Mouse (Mus musculus) forebrain, embryonic 12.5 days (tissue): ENCODE results near the gene AI467606. TPM values are rescaled to one million over a fixed set of nuclear protein-coding genes. Genes with fewer than 3 reads are reported as not detected.
A peak's percentile ranks its signal among the peaks of the same experiment; 100 is the strongest.
"Not testable (repeated sequence)": the region's sequence is repeated elsewhere in the genome, so short reads cannot be mapped to it uniquely, and the experiment has no call there.

Experiments
- ATAC-seq: fragments of 200-750 bp; cut with Nextera tagmentation; 2 replicates; pipeline ENCODE4 v1.8.0; 2017; ENCODE audit warnings: moderate TSS enrichment; ENCODE audit not compliant: low FRiP score
- H3K27ac ChIP-seq: fragments of 300-500 bp; sonication (generic); 2 replicates; pipeline ENCODE4 v1.5.1; 2016; ENCODE audit warnings: mild to moderate bottlenecking
- H3K27me3 ChIP-seq: fragments of 300-500 bp; sonication (generic); 2 replicates; pipeline ENCODE4 v1.6.1; 2016; ENCODE audit warnings: mild to moderate bottlenecking
- H3K36me3 ChIP-seq: fragments of 300-500 bp; sonication (generic); replicated peaks from 2 replicates; pipeline ENCODE4 v1.6.1; 2016; ENCODE audit warnings: mild to moderate bottlenecking
- H3K4me1 ChIP-seq: fragments of 300-500 bp; sonication (generic); 2 replicates; pipeline ENCODE4 v1.6.1; 2016
- H3K4me2 ChIP-seq: fragments of 300-500 bp; sonication (generic); 2 replicates; pipeline ENCODE4 v1.6.1; 2016; ENCODE audit warnings: mild to moderate bottlenecking, moderate library complexity
- H3K4me3 ChIP-seq: fragments of 300-500 bp; sonication (generic); replicated peaks from 2 replicates; pipeline ENCODE4 v1.5.1; 2016; ENCODE audit warnings: mild to moderate bottlenecking
- H3K9ac ChIP-seq: fragments of 300-500 bp; sonication (generic); 2 replicates; pipeline ENCODE4 v1.6.1; 2016; ENCODE audit warnings: mild to moderate bottlenecking
- H3K9me3 ChIP-seq: fragments of 300-500 bp; sonication (generic); 2 replicates; pipeline ENCODE4 v1.6.1; 2016
- WGBS: fragments of 180-500 bp; shearing (Covaris S2); methylation state at CpG from one replicate; pipeline ENCODE4 v1.1.7; 2016; 5-methylcytosine and 5-hydroxymethylcytosine counted together
- polyA plus RNA-seq: library from polyadenylated mRNA; unstranded; fragments of >200 nt; fragmentation: Nextera tagmentation; extraction: Ambion mirVana; gene quantifications from 2 replicates; pipeline ENCODE4 v1.2.1, GENCODE M21; 2016

The AI467606 gene
- polyA plus RNA-seq, 1 experiment from 2014 or later, result 0.91 TPM

DNA sequence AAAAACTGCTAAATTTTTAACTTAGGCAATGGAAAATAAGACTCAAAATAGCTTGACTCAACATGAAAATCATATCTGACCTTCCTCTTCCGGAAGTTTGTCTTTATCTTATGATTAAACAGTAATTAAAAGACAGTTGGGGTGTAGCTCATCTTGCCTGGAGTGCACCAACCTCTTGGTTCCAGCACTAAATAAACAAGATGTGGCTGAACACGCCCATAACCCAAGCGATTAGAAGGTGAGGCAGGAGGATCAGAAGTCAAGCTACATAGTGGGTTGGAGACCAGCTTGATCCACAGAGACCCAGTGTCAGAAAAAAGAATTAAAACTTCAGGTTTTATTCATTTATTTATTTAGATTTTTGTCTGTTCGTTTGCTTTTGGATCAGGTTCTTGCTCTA lies 7.5 kb upstream of the AI467606 start:
- no peak overlapping the region for H3K4me3 ChIP-seq
- WGBS, result 90% methylated on average over 4 of the region's 4 CpGs

DNA sequence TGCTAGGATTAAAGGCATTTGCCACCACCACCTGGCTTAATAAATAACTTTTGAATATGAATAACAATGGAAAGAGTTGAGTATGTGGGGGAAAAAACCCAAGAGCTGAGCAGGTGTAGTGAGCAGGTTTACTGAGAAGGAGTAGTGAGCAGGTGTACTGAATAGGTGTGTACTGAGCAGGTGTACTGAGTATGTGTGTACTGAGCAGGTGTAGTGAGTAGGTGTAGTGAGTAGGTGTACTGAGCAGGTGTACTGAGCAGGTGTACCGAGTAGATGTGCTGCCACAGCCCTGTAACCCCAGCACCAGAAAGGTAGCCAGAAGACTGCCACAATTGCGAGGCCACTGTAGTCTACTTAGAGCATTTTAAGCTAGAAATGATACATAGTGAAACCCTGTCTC lies 6.4 kb upstream of the AI467606 start:
- Histone ChIP-seq H3K27me3 (no peaks in the 10 kb centered on the region), H3K4me1 (peaks cover 9% of the 10 kb centered on the region), H3K9me3 (no peaks in the 10 kb centered on the region), H3K27ac (no peak overlapping the region), H3K4me2 (no peak overlapping the region), H3K9ac (no peak overlapping the region), H3K36me3 (no peaks in the 10 kb centered on the region), H3K4me3 (no peak overlapping the region)
- no peak for ATAC-seq
- 88% methylated on average over 2 of the region's 2 CpGs for WGBS

More for the DNA sequence above, 7.5 kb upstream of the AI467606 start:
- Histone ChIP-seq H3K9me3 (no peaks in the 10 kb centered on the region), H3K27ac (no peak overlapping the region), H3K4me1 (no peaks in the 10 kb centered on the region; the same call in 1 of the 2 replicates), H3K36me3 (no peaks in the 10 kb centered on the region), H3K27me3 (no peaks in the 10 kb centered on the region), H3K4me2 (no peak overlapping the region), H3K9ac (no peak overlapping the region)
- no peak for ATAC-seq

DNA sequence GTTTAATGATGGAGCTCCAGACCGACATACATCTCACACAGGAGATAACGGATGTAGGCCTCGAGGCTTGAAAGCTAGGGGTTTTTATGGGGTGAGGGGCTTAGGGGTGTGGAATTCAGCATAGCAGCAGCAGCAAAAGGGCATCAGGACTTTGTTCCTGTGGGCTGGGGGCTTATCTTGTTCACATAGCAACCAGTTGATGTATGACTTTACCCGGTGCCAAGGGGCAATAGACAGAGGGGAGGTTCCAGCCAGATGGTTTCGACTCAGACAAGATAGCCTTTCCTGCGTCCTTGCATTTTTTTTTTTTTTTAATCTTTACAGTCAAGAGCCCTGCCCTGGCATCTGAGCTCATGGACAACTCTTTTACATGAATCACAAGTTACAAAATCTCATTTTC lies 5.4 kb upstream of the AI467606 start:
- H3K27ac ChIP-seq, H3K9ac ChIP-seq, H3K4me2 ChIP-seq, ATAC-seq, H3K27me3 ChIP-seq, H3K9me3 ChIP-seq, H3K4me3 ChIP-seq, H3K4me1 ChIP-seq, H3K36me3 ChIP-seq: not testable (repeated sequence)
- WGBS, result 87% methylated on average over 6 of the region's 6 CpGs

DNA sequence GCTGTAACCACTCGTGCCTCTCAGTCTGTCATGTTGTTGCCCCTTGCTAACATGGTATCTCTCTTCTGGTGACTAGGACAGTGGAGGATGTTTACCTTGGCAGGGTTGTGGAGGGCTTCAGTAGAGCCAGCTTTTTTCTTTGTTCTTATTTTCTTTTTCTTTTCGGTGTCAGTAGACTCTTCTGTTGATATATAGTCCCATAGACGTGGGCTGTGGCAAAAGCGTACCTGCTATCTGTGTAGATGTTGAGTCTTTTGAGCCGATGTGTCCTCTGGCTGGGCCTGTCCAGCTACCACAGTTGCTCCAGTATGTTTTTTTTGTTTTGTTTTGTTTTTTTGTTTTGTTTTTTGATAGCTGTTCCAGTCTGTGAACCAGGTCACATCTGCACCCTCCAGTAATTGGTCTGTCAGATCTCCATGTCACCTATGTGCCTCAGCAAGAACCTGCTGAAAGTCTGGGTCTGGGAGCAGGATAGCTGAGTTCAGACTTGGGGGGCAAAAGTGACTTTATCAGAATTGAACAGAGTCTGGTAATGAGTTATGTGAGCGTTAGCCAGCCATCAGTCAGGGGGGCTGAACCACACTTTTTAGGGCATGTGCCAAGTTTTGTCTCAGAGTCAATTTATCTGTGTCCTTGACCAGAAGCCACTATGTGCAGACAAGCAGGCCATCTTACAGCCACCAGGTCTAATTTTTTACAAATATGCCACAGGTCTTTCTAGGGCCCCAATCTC lies 3.7 kb upstream of the AI467606 start, which contains the start of gene Zg16:
TSS of gene Zg16 (minus strand) at position 51 of the 733 bp plus-strand sequence.
- not testable (repeated sequence) for ATAC-seq, H3K27ac ChIP-seq, H3K9ac ChIP-seq, H3K4me3 ChIP-seq, H3K27me3 ChIP-seq, H3K36me3 ChIP-seq, H3K4me1 ChIP-seq, H3K4me2 ChIP-seq, H3K9me3 ChIP-seq
- WGBS, result 88% methylated on average over 6 of the region's 6 CpGs

DNA sequence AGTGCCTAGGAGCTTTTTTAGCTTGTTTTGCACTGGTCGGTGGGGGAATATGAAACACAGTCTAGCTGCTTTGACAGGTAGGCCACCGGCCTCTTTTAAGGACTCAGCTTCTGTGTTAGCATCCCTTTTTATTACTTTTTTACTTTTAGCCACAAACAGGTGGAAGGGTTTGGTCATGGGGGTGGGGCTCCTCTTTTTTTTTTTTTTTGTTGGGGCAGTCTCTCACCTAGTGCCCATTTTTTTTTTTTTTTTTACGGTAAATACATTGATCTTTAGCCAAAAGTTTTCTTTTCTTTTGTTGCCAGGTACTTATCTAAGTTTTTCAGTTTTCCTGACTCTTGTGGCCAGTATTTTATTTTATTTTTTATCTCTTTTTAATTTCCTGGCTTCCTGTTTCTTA lies 3.1 kb upstream of the AI467606 start:
- H3K9me3 ChIP-seq, result no peaks in the 10 kb centered on the region
- 89% methylated on average over 3 of the region's 3 CpGs for WGBS
- no peak overlapping the region for H3K4me3 ChIP-seq
- H3K4me2 ChIP-seq, result no peak overlapping the region
- no peaks in the 10 kb centered on the region for H3K27me3 ChIP-seq
- no peak for ATAC-seq
- no peak overlapping the region for H3K27ac ChIP-seq
- H3K9ac ChIP-seq, result no peak overlapping the region
- no peaks in the 10 kb centered on the region for H3K36me3 ChIP-seq
- peaks cover 9% of the 10 kb centered on the region for H3K4me1 ChIP-seq

DNA sequence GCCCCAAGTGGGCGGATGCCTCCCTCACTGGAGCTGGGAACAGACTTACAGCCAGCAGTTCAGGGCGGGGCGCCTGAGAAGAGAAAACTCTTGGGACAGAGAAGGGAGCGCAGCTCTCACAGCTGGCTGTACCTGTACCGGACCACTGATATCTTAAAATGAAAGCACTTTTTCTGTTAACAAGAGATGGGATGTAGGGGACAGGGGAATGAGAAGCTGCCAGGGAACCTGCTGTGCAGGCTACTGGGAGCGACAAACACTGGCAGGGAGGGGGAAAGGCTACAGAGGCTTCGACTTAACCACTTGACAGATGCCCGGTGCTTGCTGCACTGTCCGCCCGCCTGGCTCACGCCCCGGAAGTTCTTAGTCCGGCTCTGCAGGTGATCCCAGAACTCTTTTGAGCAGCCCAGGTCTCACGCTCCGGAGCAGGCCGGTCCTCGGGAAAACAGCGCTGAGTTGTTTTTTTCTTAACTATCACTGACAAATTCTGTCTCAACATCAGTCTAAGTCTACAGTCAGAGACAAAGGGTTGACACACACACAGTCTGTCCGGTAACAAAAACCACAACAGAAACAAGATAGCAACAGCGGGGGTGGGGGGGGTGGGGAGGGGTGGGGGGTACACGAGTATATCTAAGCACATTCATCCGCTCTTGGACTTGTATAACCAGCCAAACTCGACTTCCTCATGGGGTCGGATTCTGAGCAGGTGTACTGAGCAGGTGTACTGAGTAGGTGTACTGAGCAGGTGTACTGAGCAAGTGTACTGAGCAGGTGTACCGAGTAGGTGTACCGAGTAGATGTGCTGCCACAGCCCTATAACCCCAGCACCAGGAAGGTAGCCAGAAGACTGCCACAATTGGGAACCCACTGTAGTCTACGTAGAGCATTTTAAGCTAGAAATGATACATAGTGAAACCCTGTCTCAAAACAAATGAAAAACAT lies 2.0 kb upstream of the AI467606 start:
- no peaks in the 10 kb centered on the region for H3K9me3 ChIP-seq
- H3K36me3 ChIP-seq, result no peaks in the 10 kb centered on the region
- H3K4me1 ChIP-seq, result peaks cover 9% of the 10 kb centered on the region
- no peaks in the 10 kb centered on the region for H3K27me3 ChIP-seq
- 0 out of 2 replicates have a peak overlapping the region, but pooled peaks have one; percentile 6 for H3K4me3 ChIP-seq
- WGBS, result 24% methylated on average over 27 of the region's 27 CpGs
- no peak overlapping the region for H3K27ac ChIP-seq
- H3K9ac ChIP-seq, result 0 out of 2 replicates have a peak overlapping the region, but pooled peaks have one; percentile 39
- H3K4me2 ChIP-seq, result peak overlapping the region; percentile 41
- no peak for ATAC-seq

GRCm38 (mm10) chr7:127090154-127091113 lies 725 bp upstream of the AI467606 start:
- no peaks in the 10 kb centered on the region for H3K36me3 ChIP-seq
- peaks cover 9% of the 10 kb centered on the region for H3K4me1 ChIP-seq
- no peak overlapping the region for H3K27ac ChIP-seq
- H3K9ac ChIP-seq, result no peak overlapping the region
- H3K27me3 ChIP-seq, result no peaks in the 10 kb centered on the region
- no peak overlapping the region for H3K4me2 ChIP-seq
- H3K4me3 ChIP-seq, result no peak overlapping the region
- 84% methylated on average over 20 of the region's 20 CpGs for WGBS
- no peaks in the 10 kb centered on the region for H3K9me3 ChIP-seq
- no peak for ATAC-seq

DNA sequence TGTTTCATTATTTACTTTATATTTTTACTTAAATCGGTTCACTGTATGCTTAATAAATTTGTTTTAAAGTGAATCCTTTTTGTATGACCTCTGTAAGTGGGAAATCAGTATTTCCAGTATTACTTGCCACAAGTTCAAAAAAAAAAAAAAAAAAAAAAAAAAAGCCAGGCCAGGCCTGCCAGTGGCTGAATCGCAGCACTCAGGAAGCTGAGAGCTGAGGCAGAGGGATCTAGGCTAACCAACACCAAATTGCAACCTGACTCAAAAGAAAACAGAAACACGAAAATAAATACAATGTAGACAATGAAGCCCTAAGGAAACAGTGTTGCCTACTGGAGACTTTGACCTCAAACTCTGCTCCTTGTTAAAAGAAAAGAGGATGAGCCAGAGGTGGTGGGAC lies 2.8 kb downstream of the AI467606 start:
- H3K9ac ChIP-seq, result no peak overlapping the region

GRCm38 (mm10) chr7:127096456-127096855 lies 5.3 kb downstream of the AI467606 start:
- no peak overlapping the region for H3K27ac ChIP-seq
- H3K9me3 ChIP-seq, result no peaks in the 10 kb centered on the region
- H3K4me1 ChIP-seq, result no peaks in the 10 kb centered on the region
- H3K4me2 ChIP-seq, result no peak overlapping the region
- no peak overlapping the region for H3K4me3 ChIP-seq
- no peaks in the 10 kb centered on the region for H3K27me3 ChIP-seq
- ATAC-seq, result no peak
- no peaks in the 10 kb centered on the region for H3K36me3 ChIP-seq
- WGBS, result 78% methylated on average over 7 of the region's 7 CpGs
- H3K9ac ChIP-seq, result no peak overlapping the region

More for the DNA sequence above, 2.8 kb downstream of the AI467606 start:
- H3K4me2 ChIP-seq, result no peak overlapping the region
- H3K9me3 ChIP-seq, result no peaks in the 10 kb centered on the region
- H3K4me3 ChIP-seq, result no peak overlapping the region
- no peaks in the 10 kb centered on the region for H3K36me3 ChIP-seq
- no peak for ATAC-seq
- H3K27ac ChIP-seq, result no peak overlapping the region
- peaks cover 7% of the 10 kb centered on the region for H3K4me1 ChIP-seq
- 82% methylated on average over 3 of the region's 3 CpGs for WGBS
- no peaks in the 10 kb centered on the region for H3K27me3 ChIP-seq

DNA sequence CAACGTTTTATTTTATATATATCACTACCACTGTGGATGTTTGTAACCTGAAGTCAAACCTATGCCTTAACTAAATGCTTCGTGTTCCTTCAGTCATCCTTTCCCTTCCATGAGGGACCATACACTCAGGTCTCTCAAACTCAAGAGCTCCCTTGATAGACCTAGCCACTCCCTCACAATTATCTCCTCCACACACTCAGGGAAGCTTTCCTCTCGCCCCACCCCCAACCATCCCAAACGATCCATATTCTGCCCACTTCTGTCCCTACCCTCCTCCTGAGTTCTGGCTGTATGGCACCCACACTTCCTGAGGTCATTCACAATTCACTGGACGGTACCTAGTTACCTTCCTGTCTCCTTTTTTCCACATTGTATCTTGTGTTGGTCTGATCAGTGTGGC lies 7.4 kb downstream of the AI467606 start:
- Histone ChIP-seq H3K4me3 (no peak overlapping the region), H3K9ac (no peak overlapping the region), H3K4me1 (no peaks in the 10 kb centered on the region), H3K27ac (no peak overlapping the region), H3K9me3 (no peaks in the 10 kb centered on the region), H3K36me3 (no peaks in the 10 kb centered on the region), H3K27me3 (no peaks in the 10 kb centered on the region), H3K4me2 (no peak overlapping the region)
- 86% methylated on average over 5 of the region's 5 CpGs for WGBS
- no peak for ATAC-seq

GRCm38 (mm10) chr7:127098950-127099349 lies 7.8 kb downstream of the AI467606 start:
- H3K4me3 ChIP-seq, result no peak overlapping the region
- WGBS, result 88% methylated on average over 4 of the region's 4 CpGs
- ATAC-seq, result no peak
- H3K36me3 ChIP-seq, result no peaks in the 10 kb centered on the region
- H3K4me2 ChIP-seq, result no peak overlapping the region
- no peaks in the 10 kb centered on the region for H3K4me1 ChIP-seq
- no peak overlapping the region for H3K27ac ChIP-seq
- H3K9me3 ChIP-seq, result no peaks in the 10 kb centered on the region
- no peak overlapping the region for H3K9ac ChIP-seq
- H3K27me3 ChIP-seq, result no peaks in the 10 kb centered on the region

DNA sequence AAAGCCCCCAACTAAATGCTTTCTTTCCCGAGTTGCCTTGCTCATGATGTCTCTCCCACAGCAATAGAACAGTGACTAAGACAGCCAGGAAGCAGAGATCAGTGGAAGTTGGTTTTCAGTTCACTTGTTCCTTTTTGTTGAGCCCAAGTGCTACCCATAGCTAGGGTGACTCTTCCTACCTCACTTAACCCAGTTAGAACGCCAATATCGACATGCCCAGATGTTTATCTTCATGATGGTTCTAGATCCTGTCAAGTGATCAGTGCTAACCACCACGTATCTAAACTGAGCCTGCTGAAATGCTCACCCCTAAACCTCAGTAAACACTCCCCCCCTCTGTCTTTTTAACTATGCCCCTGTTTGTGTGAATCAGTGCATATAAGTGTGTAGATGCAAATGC lies 8.4 kb downstream of the AI467606 start:
- Histone ChIP-seq H3K4me3 (no peak overlapping the region), H3K9ac (no peak overlapping the region), H3K36me3 (no peaks in the 10 kb centered on the region), H3K4me2 (no peak overlapping the region), H3K4me1 (peaks cover 4% of the 10 kb centered on the region; the same call in 1 of the 2 replicates), H3K9me3 (no peaks in the 10 kb centered on the region), H3K27ac (no peak overlapping the region), H3K27me3 (no peaks in the 10 kb centered on the region)
- no peak for ATAC-seq
- WGBS, result 87% methylated on average over 4 of the region's 4 CpGs
